In genomic region chr11:101657528-101657885, GRCm38 (mm10) we compare ENCODE assay signal across 8 mouse cellular contexts. TPM values are rescaled to one million over a fixed set of nuclear protein-coding genes. Genes with fewer than 3 reads are reported as not detected.
A peak's percentile ranks its signal among the peaks of the same experiment; 100 is the strongest.
DNase-seq lines count a peak whose midpoint lies in the region; ATAC-seq lines count a peak whose summit lies in the region.

No protein-coding gene starts in this region.

- no peak for DNase-seq in heart, adult 18-20 months
- peak; percentile 64 for DNase-seq in cerebellum, adult 9-10 months
- DNase-seq in gastrocnemius, adult 8-10 months (ENCODE audit: low spot score in 2 of 2) = no peak
- DNase-seq in ovary, postnatal 36 days (ENCODE audit: low spot score) = no peak

- peaks cover 3% of the 10 kb centered on the region; the same call in 1 of the 2 replicates for H3K4me1 ChIP-seq in heart, embryonic 12.5 days (replicated peaks)
- H3K4me1 ChIP-seq in heart, embryonic 16.5 days (ENCODE audit: control insufficient read depth, insufficient read depth, low read length) = peaks cover 4% of the 10 kb centered on the region; the same call in 1 of the 2 replicates

- H3K9ac ChIP-seq in heart, embryonic 12.5 days = peak overlapping the region; percentile 77; the same call in 1 of the 2 replicates
- H3K9ac ChIP-seq in heart, embryonic 16.5 days (ENCODE audit: low read length) = peak overlapping the region; percentile 80

- no peaks in the 10 kb centered on the region; the same call in 1 of the 2 replicates for H3K27me3 ChIP-seq in heart, embryonic 12.5 days (replicated peaks)
- H3K27me3 ChIP-seq in heart, embryonic 16.5 days (ENCODE audit: control insufficient read depth, insufficient read depth, low read length) = no peaks in the 10 kb centered on the region

- H3K4me2 ChIP-seq in heart, embryonic 12.5 days = peak overlapping the region; percentile 59
- peak overlapping the region; percentile 45 for H3K4me2 ChIP-seq in heart, embryonic 16.5 days (ENCODE audit: low read depth, low read length)

- no peaks in the 10 kb centered on the region for H3K36me3 ChIP-seq in heart, embryonic 12.5 days
- no peaks in the 10 kb centered on the region for H3K36me3 ChIP-seq in heart, embryonic 16.5 days (ENCODE audit: control insufficient read depth, insufficient read depth)
- H3K36me3 ChIP-seq in macrophage (ENCODE audit: inconsistent target) = no peaks in the 10 kb centered on the region

- peak; percentile 37 for ATAC-seq in heart, embryonic 12.5 days (ENCODE audit: insufficient number of reproducible peaks, low FRiP score)
- ATAC-seq in heart, embryonic 16.5 days (replicated peaks; ENCODE audit: extremely low read depth, insufficient read depth, low FRiP score) = peak; percentile 33
- ATAC-seq in CD4-positive, CD25-positive, alpha-beta regulatory T cell, adult 4 months = no peak

- WGBS in heart, embryonic 12.5 days = 2% methylated on average over 3 of the region's 3 CpGs
- 6% methylated on average over 3 of the region's 3 CpGs for WGBS in heart, embryonic 16.5 days
- WGBS in macrophage (ENCODE audit: missing documents) = 41% methylated on average over 3 of the region's 3 CpGs

- H3K27ac ChIP-seq in heart, embryonic 12.5 days (ENCODE audit: poor library complexity, severe bottlenecking) = peak overlapping the region; percentile 91
- H3K27ac ChIP-seq in heart, embryonic 16.5 days (ENCODE audit: low read length) = peak overlapping the region; percentile 94
- H3K27ac ChIP-seq in macrophage = peak overlapping the region; percentile 69

- H3K4me3 ChIP-seq in heart, embryonic 12.5 days = peak overlapping the region; percentile 24; the same call in 1 of the 2 replicates
- H3K4me3 ChIP-seq in heart, embryonic 16.5 days (ENCODE audit: low read length) = peak overlapping the region; percentile 41; the same call in 1 of the 2 replicates
- H3K4me3 ChIP-seq in macrophage (ENCODE audit: inconsistent target) = no peak overlapping the region

- H3K79me2 ChIP-seq in macrophage (ENCODE audit: inconsistent target) = no peaks in the 10 kb centered on the region

- no peaks in the 10 kb centered on the region for H3K9me3 ChIP-seq in heart, embryonic 12.5 days (replicated peaks)
- H3K9me3 ChIP-seq in heart, embryonic 16.5 days (replicated peaks; ENCODE audit: control insufficient read depth, low read length) = no peaks in the 10 kb centered on the region

RNA-seq across cellular contexts. Expression of gene Arl4d, which starts 7.8 kb away (rescaled TPM):
- 10.0 and 10.3 TPM in 2 replicates for polyA plus RNA-seq in heart, embryonic 12.5 days (2016; fragmentation: Nextera tagmentation; extraction: Ambion mirVana)
- 10 to 100 TPM; 19.6 to 22.5 TPM for total RNA-seq in heart, adult 18-20 months (2021)
- polyA plus RNA-seq in heart, embryonic 16.5 days (2015; fragmentation: Nextera tagmentation; extraction: Ambion mirVana) = 6.4 and 7.8 TPM in 2 replicates
- total RNA-seq in macrophage (2018; cell fraction: chromatin; rRNA removed) = 1 to 10 TPM in 8 of 26 experiments, under 1 TPM in 3, not detected in 15; 0.64 to 4.3 (median 1.2) TPM
- total RNA-seq in macrophage (2018; cell fraction: cytosol; rRNA removed) = 1 to 10 TPM in 16 of 26 experiments, under 1 TPM in 10; 0.29 to 4.9 (median 1.6) TPM
- total RNA-seq in macrophage (2018; cell fraction: nucleus; rRNA removed) = 1 to 10 TPM in 11 of 26 experiments, under 1 TPM in 8, not detected in 7; 0.29 to 6.0 (median 1.1) TPM
- 1.9 to 2.8 TPM (median 2.1 TPM) in 3 replicates for polyA plus RNA-seq in macrophage (2018)
- not detected for polyA plus RNA-seq in CD4-positive, CD25-positive, alpha-beta regulatory T cell, adult 4 months (2017; shearing (Covaris generic))
- 10 to 100 TPM in 1 of 4 experiments, 1 to 10 TPM in 3; 4.6 to 10.2 (median 5.7) TPM for total RNA-seq in gastrocnemius, adult 8-10 months (2022)

RNA-seq across cellular contexts. Expression of gene Rdm1, which starts 30.5 kb away (rescaled TPM):
- 28.3 and 36.2 TPM in 2 replicates for polyA plus RNA-seq in heart, embryonic 12.5 days (2016; fragmentation: Nextera tagmentation; extraction: Ambion mirVana)
- total RNA-seq in heart, adult 18-20 months (2021) = 10 to 100 TPM; 43.7 to 52.3 TPM
- polyA plus RNA-seq in heart, embryonic 16.5 days (2015; fragmentation: Nextera tagmentation; extraction: Ambion mirVana) = 48.5 and 53.1 TPM in 2 replicates
- total RNA-seq in macrophage (2018; cell fraction: chromatin; rRNA removed) = 10 to 100 TPM in 7 of 26 experiments, 1 to 10 TPM in 19; 1.7 to 16.5 (median 5.7) TPM
- 10 to 100 TPM in 8 of 26 experiments, 1 to 10 TPM in 18; 2.2 to 14.3 (median 6.4) TPM for total RNA-seq in macrophage (2018; cell fraction: cytosol; rRNA removed)
- 10 to 100 TPM in 6 of 26 experiments, 1 to 10 TPM in 19, not detected in 1; 1.2 to 24.0 (median 5.4) TPM for total RNA-seq in macrophage (2018; cell fraction: nucleus; rRNA removed)
- polyA plus RNA-seq in macrophage (2018) = 3.7 to 12.9 TPM (median 6.8 TPM) in 3 replicates
- 10 to 100 TPM; 86.2 to 93.4 TPM for polyA plus RNA-seq in CD4-positive, CD25-positive, alpha-beta regulatory T cell, adult 4 months (2017; shearing (Covaris generic))
- 10 to 100 TPM; 29.7 to 40.5 (median 33.7) TPM for total RNA-seq in gastrocnemius, adult 8-10 months (2022)

RNA-seq across cellular contexts. Expression of gene Gm11634, which starts 58.5 kb away (rescaled TPM):
- polyA plus RNA-seq in heart, embryonic 12.5 days (2016; fragmentation: Nextera tagmentation; extraction: Ambion mirVana) = not detected in 2 replicates
- total RNA-seq in heart, adult 18-20 months (2021) = not detected
- not detected in 2 replicates for polyA plus RNA-seq in heart, embryonic 16.5 days (2015; fragmentation: Nextera tagmentation; extraction: Ambion mirVana)
- not detected for total RNA-seq in macrophage (2018; cell fraction: chromatin; rRNA removed)
- not detected for total RNA-seq in macrophage (2018; cell fraction: cytosol; rRNA removed)
- not detected for total RNA-seq in macrophage (2018; cell fraction: nucleus; rRNA removed)
- polyA plus RNA-seq in macrophage (2018) = not detected in 3 replicates
- polyA plus RNA-seq in CD4-positive, CD25-positive, alpha-beta regulatory T cell, adult 4 months (2017; shearing (Covaris generic)) = not detected
- not detected for total RNA-seq in gastrocnemius, adult 8-10 months (2022)
